In genomic region chr4:129695815-129696157, GRCm38 (mm10) we compare ENCODE assay signal across 8 mouse cellular contexts. TPM values are rescaled to one million over a fixed set of nuclear protein-coding genes. Genes with fewer than 3 reads are reported as not detected.
DNase-seq lines count a peak whose midpoint lies in the region; ATAC-seq and TF ChIP-seq lines count a peak whose summit lies in the region.

No protein-coding gene starts in this region.

- TF ChIP-seq CTCF in lung, embryonic 14.5 days (IDR thresholded peaks at IDR 0.05; ENCODE audit: low read depth), result no peak
- no peak for TF ChIP-seq CTCF in olfactory bulb, adult 2 months (IDR thresholded peaks at IDR 0.05; ENCODE audit: insufficient read depth, low read depth, low read length)

- peak overlapping the region; percentile 75 for H3K9ac ChIP-seq in lung, embryonic 14.5 days
- peak overlapping the region; percentile 80 for H3K9ac ChIP-seq in limb, embryonic 12.5 days (replicated peaks)

- H3K4me1 ChIP-seq in lung, embryonic 14.5 days (ENCODE audit: insufficient read depth), result 0 out of 2 replicates have a peak, but pooled peaks cover 5% of the 10 kb centered on the region
- peaks cover 17% of the 10 kb centered on the region for H3K4me1 ChIP-seq in limb, embryonic 12.5 days (replicated peaks)
- H3K4me1 ChIP-seq in olfactory bulb, adult 2 months (ENCODE audit: control insufficient read depth, insufficient read depth, low read length), result peaks cover 7% of the 10 kb centered on the region; the same call in 1 of the 2 replicates

- peaks cover 27% of the 10 kb centered on the region for H3K36me3 ChIP-seq in lung, embryonic 14.5 days (ENCODE audit: insufficient read depth)
- peaks cover 33% of the 10 kb centered on the region for H3K36me3 ChIP-seq in limb, embryonic 12.5 days

- DNase-seq in lung, embryonic 14.5 days, result no peak
- DNase-seq in lung, postnatal 10 days, result no peak
- DNase-seq in thymus, adult 18-20 months, result no peak
- DNase-seq in kidney, adult 18-20 months, result no peak
- no peak for DNase-seq in cerebellum, adult 11 months

- 0 out of 2 replicates have a peak overlapping the region, but pooled peaks have one; percentile 46 for H3K27ac ChIP-seq in lung, embryonic 14.5 days (ENCODE audit: low read depth)
- H3K27ac ChIP-seq in limb, embryonic 12.5 days, result peak overlapping the region; percentile 96; the same call in 1 of the 2 replicates
- H3K27ac ChIP-seq in olfactory bulb, adult 2 months (ENCODE audit: insufficient read depth, low read depth, low read length), result no peak overlapping the region

- no peak; the same call in 1 of the 2 replicates for ATAC-seq in lung, embryonic 14.5 days (ENCODE audit: insufficient read depth)
- ATAC-seq in erythroid progenitor cell, adult 5-6 weeks (replicated peaks; ENCODE audit: low FRiP score, poor library complexity, severe bottlenecking), result peak; percentile 1; the same call in 1 of the 2 replicates
- ATAC-seq in limb, embryonic 12.5 days (ENCODE audit: insufficient number of reproducible peaks, insufficient read depth, low FRiP score, low TSS enrichment, low read depth), result no peak

- TF ChIP-seq POLR2A in olfactory bulb, adult 2 months (IDR thresholded peaks at IDR 0.05; ENCODE audit: insufficient read depth, low read depth, low read length), result no peak

- H3K27me3 ChIP-seq in lung, embryonic 14.5 days (ENCODE audit: insufficient read depth, low read length), result no peaks in the 10 kb centered on the region
- H3K27me3 ChIP-seq in limb, embryonic 12.5 days, result no peaks in the 10 kb centered on the region

- WGBS in lung, embryonic 14.5 days, result 19% methylated on average over 6 of the region's 6 CpGs
- WGBS in limb, embryonic 12.5 days, result 29% methylated on average over 6 of the region's 6 CpGs
- 18% methylated on average over 6 of the region's 6 CpGs for WGBS in olfactory bulb, adult 2 months

- H3K4me3 ChIP-seq in lung, embryonic 14.5 days (ENCODE audit: low read depth, low read length), result peak overlapping the region; percentile 69
- peak overlapping the region; percentile 67 for H3K4me3 ChIP-seq in limb, embryonic 12.5 days (replicated peaks)
- peak overlapping the region; percentile 83 for H3K4me3 ChIP-seq in olfactory bulb, adult 2 months (ENCODE audit: insufficient read depth, low read depth, low read length)

- peak overlapping the region; percentile 70 for H3K4me2 ChIP-seq in lung, embryonic 14.5 days
- H3K4me2 ChIP-seq in limb, embryonic 12.5 days, result peak overlapping the region; percentile 70

- H3K9me3 ChIP-seq in lung, embryonic 14.5 days (ENCODE audit: low read depth, low read length), result no peaks in the 10 kb centered on the region
- no peaks in the 10 kb centered on the region for H3K9me3 ChIP-seq in limb, embryonic 12.5 days

RNA-seq across cellular contexts. Expression of gene Tmem39b, which starts 0.9 kb away (rescaled TPM):
- 28.7 TPM in 2 replicates for polyA plus RNA-seq in lung, embryonic 14.5 days (2014; fragmentation: Nextera tagmentation; extraction: Ambion mirVana)
- 2.2 and 5.9 TPM in 2 replicates for total RNA-seq in erythroid progenitor cell, adult 5-6 weeks (2015; ENCODE audit: low replicate concordance)
- 2.1 TPM in 1 of 2 replicates, not detected in the other for total RNA-seq in erythroid progenitor cell, adult 5-6 weeks (2017; ENCODE audit: low replicate concordance)
- 15.4 and 16.8 TPM in 2 replicates for polyA plus RNA-seq in limb, embryonic 12.5 days (2016; fragmentation: Nextera tagmentation; extraction: Ambion mirVana)
- not detected in 2 replicates for polyA plus RNA-seq in olfactory bulb, adult 2 months (2012; ENCODE audit: insufficient read depth, insufficient read length, low replicate concordance, missing spikeins)

RNA-seq across cellular contexts. Expression of gene Kpna6, which starts 23.2 kb away (rescaled TPM):
- 12.3 and 14.9 TPM in 2 replicates for polyA plus RNA-seq in lung, embryonic 14.5 days (2014; fragmentation: Nextera tagmentation; extraction: Ambion mirVana)
- total RNA-seq in erythroid progenitor cell, adult 5-6 weeks (2015; ENCODE audit: low replicate concordance), result 7.5 and 16.2 TPM in 2 replicates
- total RNA-seq in erythroid progenitor cell, adult 5-6 weeks (2017; ENCODE audit: low replicate concordance), result 8.7 and 14.6 TPM in 2 replicates
- polyA plus RNA-seq in limb, embryonic 12.5 days (2016; fragmentation: Nextera tagmentation; extraction: Ambion mirVana), result 13.9 and 18.0 TPM in 2 replicates
- not detected in 2 replicates for polyA plus RNA-seq in olfactory bulb, adult 2 months (2012; ENCODE audit: insufficient read depth, insufficient read length, low replicate concordance, missing spikeins)

RNA-seq across cellular contexts. Expression of gene Khdrbs1, which starts 46.3 kb away (rescaled TPM):
- polyA plus RNA-seq in lung, embryonic 14.5 days (2014; fragmentation: Nextera tagmentation; extraction: Ambion mirVana), result 139 and 144 TPM in 2 replicates
- 49.5 and 58.7 TPM in 2 replicates for total RNA-seq in erythroid progenitor cell, adult 5-6 weeks (2015; ENCODE audit: low replicate concordance)
- total RNA-seq in erythroid progenitor cell, adult 5-6 weeks (2017; ENCODE audit: low replicate concordance), result 40.4 and 57.1 TPM in 2 replicates
- polyA plus RNA-seq in limb, embryonic 12.5 days (2016; fragmentation: Nextera tagmentation; extraction: Ambion mirVana), result 204 TPM in 2 replicates
- 153 and 170 TPM in 2 replicates for polyA plus RNA-seq in olfactory bulb, adult 2 months (2012; ENCODE audit: insufficient read depth, insufficient read length, low replicate concordance, missing spikeins)

RNA-seq across cellular contexts. Expression of gene Txlna, which starts 54.9 kb away (rescaled TPM):
- polyA plus RNA-seq in lung, embryonic 14.5 days (2014; fragmentation: Nextera tagmentation; extraction: Ambion mirVana), result 100 and 109 TPM in 2 replicates
- 8.4 and 9.7 TPM in 2 replicates for total RNA-seq in erythroid progenitor cell, adult 5-6 weeks (2015; ENCODE audit: low replicate concordance)
- 20.7 and 35.0 TPM in 2 replicates for total RNA-seq in erythroid progenitor cell, adult 5-6 weeks (2017; ENCODE audit: low replicate concordance)
- polyA plus RNA-seq in limb, embryonic 12.5 days (2016; fragmentation: Nextera tagmentation; extraction: Ambion mirVana), result 106 and 109 TPM in 2 replicates
- not detected in 2 replicates for polyA plus RNA-seq in olfactory bulb, adult 2 months (2012; ENCODE audit: insufficient read depth, insufficient read length, low replicate concordance, missing spikeins)

Comparison
In these comparisons a context has a peak if more than half of its experiments do, and no peak if none do; other contexts are left out.
1. RNA of gene Tmem39b, which starts 0.9 kb away (polyA plus RNA-seq): 28.7 TPM in lung, embryonic 14.5 days and 15.4 to 16.8 TPM in limb, embryonic 12.5 days; not detected in olfactory bulb, adult 2 months; every median in the first group is over 10 times any median in the second.
2. Peak in every context shown above with its lines, with median percentiles within 50 percentile points of each other: H3K4me3 ChIP-seq.